Mouse (Mus musculus): ENCODE data around the gene Gosr1.

GRCm38 (mm10) chr11:76744550-76744949, 18.8 kb downstream of the Gosr1 start:
- TF ChIP-seq POLR2A (IDR thresholded peaks at IDR 0.05; ENCODE audit: control insufficient read depth, low read depth, low read length) (no peak), CTCF (IDR thresholded peaks at IDR 0.05; ENCODE audit: control insufficient read depth, insufficient read depth, insufficient replicate concordance, low read depth, low read length) (no peak)
